Mouse (Mus musculus): ENCODE results near the gene Ube2b.

The Ube2b gene

GRCm38 (mm10) chr11:51967443-51968401 lies 32.8 kb downstream of the Ube2b start, which contains the start of gene Cdkn2aipnl:
Gene Cdkn2aipnl (plus strand): TSS chr11:51967661.
- CTCF ChIA-PET: interaction anchor here (0.5 to 2.1 kb wide), 6 partner anchors 19 to 150 kb away, joined by 3 to 6 read pairs (median 4); no protein-coding TSS in a partner anchor

GRCm38 (mm10) chr11:51966651-51967050 lies 33.9 kb downstream of the Ube2b start:
- CTCF ChIA-PET: interaction anchor here (1.2 to 2.1 kb wide), 5 partner anchors 18 to 149 kb away, joined by 3 to 5 read pairs (median 4); no protein-coding TSS in a partner anchor

GRCm38 (mm10) chr11:51962277-51962676 lies 38.3 kb downstream of the Ube2b start:
- CTCF ChIA-PET: interaction anchor here (0.8 kb wide), 1 partner anchor 143 kb away, joined by 3 read pairs; no protein-coding TSS in a partner anchor

- CTCF ChIA-PET: interaction anchor here (0.6 to 0.8 kb wide), 3 partner anchors 18 to 143 kb away, joined by 3 to 5 read pairs (median 3); no protein-coding TSS in a partner anchor
Observed at GRCm38 (mm10) chr11:51961761-51962160, 38.8 kb downstream of the Ube2b start.

GRCm38 (mm10) chr11:51960967-51961471 lies 39.5 kb downstream of the Ube2b start:
- CTCF ChIA-PET: interaction anchor here (0.6 to 0.7 kb wide), 2 partner anchors 17 to 68 kb away, joined by 3 to 5 read pairs; no protein-coding TSS in a partner anchor

- CTCF ChIA-PET: interaction anchor here (0.7 kb wide), 1 partner anchor 51 kb away, joined by 6 read pairs; no protein-coding TSS in a partner anchor
Observed at GRCm38 (mm10) chr11:51960061-51960460, 40.5 kb downstream of the Ube2b start.

- CTCF ChIA-PET: no interaction called here
Observed at GRCm38 (mm10) chr11:51959511-51959910, 41.1 kb downstream of the Ube2b start.

GRCm38 (mm10) chr11:51957760-51958159 lies 42.8 kb downstream of the Ube2b start:
- CTCF ChIA-PET: interaction anchor here (1.5 kb wide), 1 partner anchor 140 kb away, joined by 3 read pairs; no protein-coding TSS in a partner anchor

GRCm38 (mm10) chr11:51956112-51956511 lies 44.5 kb downstream of the Ube2b start:
- CTCF ChIA-PET: no interaction called here

GRCm38 (mm10) chr11:51951861-51952420 lies 48.6 kb downstream of the Ube2b start:
- CTCF ChIA-PET: no interaction called here

GRCm38 (mm10) chr11:51949919-51950318 lies 50.6 kb downstream of the Ube2b start:
- CTCF ChIA-PET: interaction anchor here (0.6 to 0.9 kb wide), 3 partner anchors 13 to 101 kb away, joined by 3 to 13 read pairs (median 5); no protein-coding TSS in a partner anchor

GRCm38 (mm10) chr11:51949155-51949840 lies 51.3 kb downstream of the Ube2b start:
- CTCF ChIA-PET: interaction anchor here (0.7 to 1.0 kb wide), 3 partner anchors 12 to 100 kb away, joined by 3 to 13 read pairs (median 5); partner anchors contain the start of gene Cdkn2aipnl

GRCm38 (mm10) chr11:51946144-51946543 lies 54.4 kb downstream of the Ube2b start:
- CTCF ChIA-PET: no interaction called here

- CTCF ChIA-PET: no interaction called here
Observed at GRCm38 (mm10) chr11:51945548-51945947, 55.0 kb downstream of the Ube2b start.

GRCm38 (mm10) chr11:51944239-51944638 lies 56.3 kb downstream of the Ube2b start:
- CTCF ChIA-PET: interaction anchor here (0.7 to 1.2 kb wide), 2 partner anchors 56 to 397 kb away, joined by 3 to 10 read pairs; no protein-coding TSS in a partner anchor

GRCm38 (mm10) chr11:51943500-51943841 lies 57.1 kb downstream of the Ube2b start:
- CTCF ChIA-PET: interaction anchor here (0.5 to 1.2 kb wide), 4 partner anchors 12 to 55 kb away, joined by 3 to 5 read pairs (median 4); no protein-coding TSS in a partner anchor

- CTCF ChIA-PET: interaction anchor here (0.5 to 1.2 kb wide), 5 partner anchors 11 to 54 kb away, joined by 3 to 4 read pairs (median 3); no protein-coding TSS in a partner anchor
Observed at GRCm38 (mm10) chr11:51942602-51943499, 57.7 kb downstream of the Ube2b start.

- CTCF ChIA-PET: no interaction called here
Observed at GRCm38 (mm10) chr11:51940511-51940955, 60.0 kb downstream of the Ube2b start.

- CTCF ChIA-PET: no interaction called here
Observed at GRCm38 (mm10) chr11:51939590-51939955, 61.0 kb downstream of the Ube2b start.
